Mouse (Mus musculus): ENCODE results near the gene Inpp5a.

Gene Inpp5a

DNA sequence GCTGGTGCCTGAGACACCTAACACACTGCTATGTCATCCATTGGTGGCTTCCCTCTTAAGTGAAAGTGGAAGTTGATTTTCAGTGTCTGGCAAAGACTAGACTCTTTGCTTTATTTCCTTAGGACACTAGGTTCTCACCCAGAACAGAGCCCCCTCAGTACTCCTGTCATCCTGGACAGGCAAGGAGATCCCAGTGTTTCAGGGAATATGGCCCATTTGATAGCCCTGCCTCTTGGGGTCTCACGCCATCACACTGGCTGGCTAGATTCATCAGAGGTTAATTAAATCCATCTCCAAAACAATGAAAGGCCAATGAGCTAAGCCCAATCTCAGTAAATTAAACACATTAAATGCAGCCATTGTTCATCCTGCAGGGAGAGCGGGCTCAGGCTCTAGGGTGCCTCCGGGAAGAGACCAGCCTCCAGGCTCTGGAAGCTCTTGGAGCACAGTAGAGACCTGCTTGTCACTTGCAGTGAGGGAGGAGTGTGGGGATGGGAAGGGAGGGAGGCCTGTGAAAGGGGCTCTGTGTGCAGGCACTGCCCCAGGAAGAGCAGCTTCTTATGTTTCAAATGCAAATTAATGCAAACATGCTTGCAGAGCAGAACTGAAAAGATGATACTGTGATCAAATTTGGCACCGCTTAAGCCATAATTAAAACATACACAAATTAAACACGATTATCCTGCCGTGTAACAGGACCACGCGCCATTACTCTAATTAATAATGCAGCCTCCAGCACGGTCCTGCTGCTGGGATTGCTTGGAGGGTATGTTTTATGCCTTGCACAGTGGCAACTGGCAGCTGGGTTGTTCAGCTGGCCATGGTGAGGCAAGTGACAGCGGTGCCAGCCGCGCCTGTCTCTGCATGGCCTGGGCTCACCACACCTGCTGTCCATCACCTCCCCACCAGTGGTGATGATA, 156.1 kb downstream of the Inpp5a start:
- DNase-seq: peak; percentile 54

DNA sequence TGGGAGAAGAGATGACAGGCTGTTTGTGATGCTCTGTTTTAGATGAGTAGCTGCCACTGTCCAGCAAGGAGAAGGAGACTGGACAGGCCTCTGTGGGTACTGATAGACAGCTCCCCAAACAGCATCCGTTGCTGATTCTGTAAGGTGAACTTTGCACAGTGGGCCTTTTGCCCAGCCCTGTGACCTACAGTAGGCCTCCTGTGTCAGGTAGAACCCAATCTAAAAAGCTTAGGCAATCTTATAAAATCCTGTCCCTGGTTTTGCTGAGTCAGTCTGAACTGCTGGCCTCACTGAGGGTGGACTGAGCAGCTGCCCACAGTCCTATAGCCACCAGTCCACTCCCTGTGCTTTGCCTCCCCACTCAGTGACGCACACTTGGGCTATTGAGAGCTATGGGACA, 158.4 kb downstream of the Inpp5a start:
- DNase-seq: no peak

DNA sequence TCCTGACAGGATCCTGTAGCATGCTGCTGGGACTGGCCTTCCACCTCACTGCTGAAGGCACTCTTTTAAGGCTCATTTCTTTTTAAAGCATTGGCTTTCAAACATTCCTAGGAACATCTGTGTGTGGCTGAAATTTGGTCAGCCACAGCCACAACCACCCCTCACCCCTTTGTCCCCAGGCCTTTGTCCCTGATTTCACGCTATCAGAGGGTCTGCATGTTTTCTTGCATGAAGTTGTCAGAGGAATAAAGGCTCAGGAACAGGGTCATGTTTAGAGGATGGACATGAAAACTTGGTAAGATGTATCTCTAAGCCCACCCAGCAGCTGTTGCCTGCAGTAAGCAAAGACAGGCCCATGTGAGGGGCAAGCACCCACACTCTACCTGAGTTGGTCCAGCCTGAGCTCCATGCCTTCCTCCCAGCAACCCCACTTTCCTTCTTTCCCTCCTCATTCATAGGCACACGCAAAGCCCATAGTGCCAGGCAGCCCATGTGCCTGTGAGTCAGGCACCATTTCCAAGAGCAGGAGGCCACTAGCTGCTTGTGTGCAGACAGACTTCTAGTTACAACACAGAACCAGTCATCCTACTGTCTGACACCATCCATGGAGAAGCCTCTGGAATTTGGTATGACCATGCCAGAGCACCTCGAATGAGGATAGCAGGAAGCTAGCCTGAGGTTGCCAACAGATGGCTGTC, 161.3 kb downstream of the Inpp5a start:
- DNase-seq: no peak

DNA sequence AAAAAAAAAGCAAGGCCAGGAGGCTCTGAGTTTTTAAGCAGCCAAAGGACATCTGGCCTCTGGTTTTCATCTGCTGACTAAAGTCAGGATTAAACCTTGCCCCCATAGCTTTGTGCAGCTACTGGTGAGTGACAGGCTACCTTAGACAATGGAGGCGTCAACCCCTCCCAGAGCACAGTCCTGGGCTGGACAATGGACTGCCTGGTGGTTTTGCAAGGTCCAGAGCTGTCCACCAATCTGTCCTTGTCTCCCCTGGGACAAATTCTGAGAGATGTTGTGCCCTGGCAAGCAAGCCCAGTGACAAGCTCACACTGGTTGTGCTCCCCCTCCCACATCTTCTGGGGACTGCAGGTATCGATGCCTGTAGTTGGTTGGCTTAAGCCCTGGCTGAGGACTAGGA, 162.6 kb downstream of the Inpp5a start:
- no peak for DNase-seq

DNA sequence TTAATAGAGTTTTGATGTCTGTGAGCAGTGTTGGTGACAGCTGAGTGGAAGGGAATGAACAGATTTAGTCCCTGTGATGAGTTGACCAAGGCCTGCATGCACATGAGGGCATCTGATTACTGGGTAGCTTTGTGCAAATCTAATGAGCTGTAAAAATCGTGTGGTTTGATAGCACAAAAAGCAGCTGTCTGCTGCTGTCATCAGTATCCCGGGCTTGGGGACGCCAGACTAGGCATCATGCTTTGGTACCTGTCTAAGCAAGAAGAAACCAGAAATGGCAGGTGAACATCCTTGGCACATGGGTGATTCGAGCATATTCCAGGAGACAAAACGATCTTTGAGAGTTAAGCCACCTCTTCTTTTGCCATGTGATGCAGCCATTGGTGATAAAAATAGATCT, 167.4 kb downstream of the Inpp5a start:
- DNase-seq: no peak

DNA sequence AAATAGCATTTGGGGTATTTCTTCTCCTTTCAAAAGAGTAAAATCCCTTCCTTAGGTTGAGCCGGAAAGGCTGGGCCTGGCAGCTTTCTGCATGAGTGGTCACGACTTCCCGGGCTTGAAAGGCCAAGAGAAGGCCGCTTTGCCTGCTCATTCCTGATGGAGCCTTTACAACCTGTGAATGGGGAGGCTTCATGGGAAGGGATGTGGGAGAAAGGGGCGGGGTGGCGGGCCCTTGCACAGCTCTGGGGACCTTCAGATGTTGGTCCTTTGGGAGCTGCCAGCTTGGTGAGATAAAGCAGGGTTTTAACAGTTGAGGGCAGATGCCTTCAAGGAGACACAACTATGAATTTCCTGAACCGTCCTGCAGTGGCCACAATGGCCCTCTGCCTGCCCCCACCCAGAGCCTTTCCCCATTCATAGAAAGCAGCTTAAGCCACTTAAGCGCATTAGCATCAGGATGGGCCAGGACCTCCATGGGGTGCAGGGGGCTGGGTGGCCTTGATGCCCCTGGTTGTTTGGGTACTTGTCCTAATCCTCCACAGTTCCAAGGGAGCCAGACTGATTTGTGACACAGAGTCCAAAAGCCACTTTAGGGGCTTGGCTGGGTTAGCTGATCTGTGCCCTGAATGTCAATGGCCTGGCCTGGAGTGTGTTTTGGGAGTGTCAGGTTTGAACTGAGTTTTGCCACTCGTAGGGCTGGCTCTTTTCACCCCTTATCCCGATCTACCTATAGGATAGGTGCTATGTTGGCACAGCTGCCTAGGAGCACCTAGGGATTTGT, 168.0 kb downstream of the Inpp5a start:
- DNase-seq: no peak

DNA sequence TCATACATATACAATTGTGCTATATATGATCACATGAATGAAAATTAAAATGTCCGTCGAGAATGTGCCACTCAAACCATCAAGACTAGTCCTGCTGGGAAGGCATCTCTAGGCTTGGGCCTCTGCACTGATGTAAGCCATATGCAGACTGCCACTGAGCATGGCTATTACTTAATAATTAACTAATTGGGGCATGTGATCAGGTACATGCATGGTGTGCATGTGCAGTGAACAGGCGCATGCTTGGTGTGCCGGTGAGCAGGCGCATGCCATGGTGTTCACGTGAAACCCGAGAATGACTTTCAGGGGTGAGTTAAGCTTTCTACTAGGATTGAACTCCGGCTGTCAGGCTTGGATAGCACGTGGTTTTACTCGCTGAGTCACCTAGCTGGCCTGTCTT, 170.8 kb downstream of the Inpp5a start:
- no peak for DNase-seq

DNA sequence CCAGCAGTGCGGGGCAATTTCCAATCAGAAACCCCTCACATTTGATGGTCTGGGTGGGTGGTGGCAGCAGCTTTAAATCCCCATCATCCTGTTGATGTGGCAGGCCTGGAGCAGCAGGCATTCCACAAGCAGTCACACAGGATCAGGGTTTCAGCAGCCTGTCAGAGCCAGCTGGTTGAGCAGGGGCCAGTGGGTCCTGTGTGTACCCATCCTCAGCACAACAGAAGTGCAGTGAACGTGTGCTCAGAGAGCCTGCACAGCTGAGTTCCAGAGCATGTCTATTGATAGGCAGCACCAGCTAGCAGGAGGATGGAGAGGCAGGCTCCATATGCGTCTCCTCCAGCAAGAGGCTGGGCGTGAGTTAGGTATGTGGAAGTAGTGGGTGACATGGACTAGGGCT, 174.5 kb downstream of the Inpp5a start:
- no peak for DNase-seq

DNA sequence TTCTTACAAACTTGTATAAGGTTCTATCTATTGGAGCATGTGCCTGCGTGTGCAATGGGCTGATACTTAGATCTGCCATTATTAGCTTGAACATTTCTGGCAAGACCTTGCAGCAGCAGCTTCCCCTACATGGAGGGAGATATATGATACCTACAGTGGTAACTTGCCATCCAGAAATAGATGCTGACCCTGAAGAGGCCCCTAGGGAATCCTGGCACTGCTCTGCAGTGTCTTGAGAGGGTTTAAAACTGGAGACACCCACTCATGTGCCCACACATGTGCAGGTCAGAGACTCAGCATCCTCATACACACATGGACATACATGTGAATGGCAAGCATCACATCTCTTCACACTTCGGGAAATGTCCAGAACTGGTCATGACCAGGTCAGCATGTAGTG, 175.3 kb downstream of the Inpp5a start:
- DNase-seq: no peak

DNA sequence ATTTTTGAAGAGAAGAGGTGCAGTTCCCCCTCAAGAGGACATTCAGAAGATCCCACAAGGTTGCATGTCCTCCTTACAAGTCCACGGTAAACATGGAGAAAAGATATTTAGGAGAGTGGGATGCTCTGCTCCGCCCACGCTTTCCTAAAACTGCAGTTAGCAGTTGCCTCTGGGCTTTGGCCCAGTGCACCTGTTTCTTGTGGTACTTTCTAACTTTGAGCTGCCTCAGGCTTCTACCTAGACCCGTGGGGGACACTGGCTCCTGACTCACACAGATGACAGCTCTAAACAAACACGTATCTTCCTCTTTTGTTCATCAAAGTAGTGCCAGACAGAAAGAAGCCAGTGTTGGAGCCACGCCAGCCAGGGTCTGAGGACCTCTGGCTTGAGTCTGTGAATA, 177.1 kb downstream of the Inpp5a start:
- no peak for DNase-seq

DNA sequence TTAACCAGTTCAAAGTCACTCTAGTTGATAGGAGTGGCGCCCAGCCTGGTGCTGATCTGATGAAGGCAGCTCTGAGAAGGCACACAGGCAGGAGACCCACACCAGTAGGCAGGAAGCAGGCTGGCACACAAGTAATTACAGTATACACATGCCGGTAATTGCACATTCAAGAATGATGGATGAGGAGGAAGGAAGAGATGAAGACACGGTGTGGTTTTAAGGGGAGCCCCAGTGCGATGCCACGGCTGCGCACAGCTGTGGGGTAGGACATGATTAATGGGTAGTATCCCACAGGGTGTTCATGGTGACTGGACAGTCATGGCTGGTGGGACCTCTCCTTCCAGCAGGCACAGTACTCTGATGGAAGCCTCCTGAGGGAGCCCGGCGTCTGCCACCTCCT, 177.6 kb downstream of the Inpp5a start:
- DNase-seq: no peak

DNA sequence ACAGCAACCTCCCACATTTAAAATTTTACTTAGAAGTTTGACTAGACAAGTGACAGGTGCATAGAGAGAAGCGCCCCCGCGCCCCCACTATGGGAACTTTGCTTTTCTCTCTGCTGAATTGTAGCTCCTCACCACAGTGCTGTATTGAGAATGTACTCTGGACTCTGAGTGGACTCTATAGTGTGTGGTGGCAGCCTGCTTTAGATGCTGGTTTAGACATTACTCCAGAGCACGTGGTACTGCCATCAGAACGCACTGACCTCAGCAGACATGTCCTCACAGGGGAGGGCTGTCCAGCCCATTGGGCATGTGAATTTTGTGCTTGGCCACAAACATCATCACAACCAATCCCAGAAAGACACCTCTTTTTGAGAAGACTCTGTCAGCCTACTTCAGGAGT, 181.9 kb downstream of the Inpp5a start:
- no peak for DNase-seq

DNA sequence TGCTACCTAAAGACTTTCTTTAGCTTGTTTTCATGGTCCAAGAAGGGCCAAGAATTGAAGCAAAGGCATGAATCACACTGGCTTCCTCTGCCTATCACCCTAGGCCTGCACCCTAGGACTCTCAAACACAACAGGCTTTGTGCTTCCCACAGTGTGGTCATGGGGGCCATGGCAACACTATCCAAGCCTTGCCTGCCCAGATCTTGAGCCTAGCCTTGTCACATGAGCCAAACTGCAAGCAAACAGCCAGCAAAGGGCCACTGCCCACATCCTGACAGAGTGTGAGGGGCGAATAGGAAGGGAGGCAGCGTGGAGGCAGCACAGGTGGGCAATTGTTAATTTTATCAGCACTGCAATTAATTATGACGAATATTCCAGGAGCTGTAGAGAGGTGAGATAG, 183.8 kb downstream of the Inpp5a start:
- no peak for DNase-seq

DNA sequence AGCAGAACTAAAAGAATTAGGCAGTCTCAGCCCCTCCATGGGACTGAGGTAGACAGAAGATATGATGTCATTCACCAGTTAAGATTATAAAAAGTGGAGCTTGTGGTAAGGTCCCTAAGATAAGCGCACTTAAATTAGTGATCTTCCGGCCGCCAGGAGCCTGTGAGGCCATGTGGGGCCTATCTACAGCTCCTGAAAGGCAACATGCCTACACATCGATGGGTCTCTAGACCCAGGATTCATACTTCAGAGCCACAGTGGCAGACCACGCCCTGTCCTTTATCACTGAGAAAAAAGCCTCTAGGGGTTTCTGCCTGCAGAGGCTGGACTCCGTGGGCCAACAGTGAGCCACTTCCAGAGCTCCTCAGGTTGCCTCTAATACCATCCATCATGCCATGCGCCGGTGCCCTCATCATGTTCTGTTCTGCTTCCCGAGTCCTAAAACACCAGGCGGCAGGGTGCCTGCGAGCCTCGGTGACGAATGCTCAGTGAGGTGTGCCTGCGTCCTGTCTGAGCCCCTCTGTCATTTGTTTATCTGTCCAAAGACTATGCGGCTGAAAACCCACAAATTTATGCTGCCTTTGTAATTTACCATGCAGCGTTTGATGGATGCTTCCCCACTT, 187.3 kb downstream of the Inpp5a start:
- no peak for DNase-seq

DNA sequence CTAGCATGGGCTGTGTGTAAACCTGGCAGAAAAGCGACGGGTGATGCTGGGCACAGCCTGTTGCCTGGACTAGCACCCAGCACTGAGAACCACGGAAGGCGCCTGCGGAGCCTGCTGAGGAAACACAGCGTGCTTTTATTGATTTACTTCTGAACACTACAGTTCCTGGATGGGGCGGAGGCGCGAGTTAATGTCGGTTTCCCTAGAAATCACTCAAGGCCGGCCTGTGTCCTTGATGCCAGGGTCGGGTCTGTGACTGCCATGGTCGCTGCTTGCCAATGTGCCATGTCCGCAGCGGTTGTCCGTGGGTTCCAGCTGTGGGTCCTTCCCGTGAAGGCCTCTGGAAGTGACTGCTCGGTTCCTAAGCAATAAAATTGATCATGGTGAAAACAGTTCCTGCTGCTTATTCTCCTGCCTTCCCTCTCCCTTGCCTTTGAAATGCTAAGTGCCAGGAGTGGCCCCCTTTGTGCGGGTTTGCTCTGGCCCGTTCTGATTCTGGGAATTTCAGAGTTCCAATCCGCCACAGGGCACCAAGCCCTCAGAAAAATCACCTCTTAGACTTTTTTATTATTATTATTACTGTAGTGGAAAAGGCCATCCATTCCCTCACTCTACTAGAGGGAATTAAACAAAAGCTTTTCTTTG, 190.5 kb downstream of the Inpp5a start:
- no peak for DNase-seq

DNA sequence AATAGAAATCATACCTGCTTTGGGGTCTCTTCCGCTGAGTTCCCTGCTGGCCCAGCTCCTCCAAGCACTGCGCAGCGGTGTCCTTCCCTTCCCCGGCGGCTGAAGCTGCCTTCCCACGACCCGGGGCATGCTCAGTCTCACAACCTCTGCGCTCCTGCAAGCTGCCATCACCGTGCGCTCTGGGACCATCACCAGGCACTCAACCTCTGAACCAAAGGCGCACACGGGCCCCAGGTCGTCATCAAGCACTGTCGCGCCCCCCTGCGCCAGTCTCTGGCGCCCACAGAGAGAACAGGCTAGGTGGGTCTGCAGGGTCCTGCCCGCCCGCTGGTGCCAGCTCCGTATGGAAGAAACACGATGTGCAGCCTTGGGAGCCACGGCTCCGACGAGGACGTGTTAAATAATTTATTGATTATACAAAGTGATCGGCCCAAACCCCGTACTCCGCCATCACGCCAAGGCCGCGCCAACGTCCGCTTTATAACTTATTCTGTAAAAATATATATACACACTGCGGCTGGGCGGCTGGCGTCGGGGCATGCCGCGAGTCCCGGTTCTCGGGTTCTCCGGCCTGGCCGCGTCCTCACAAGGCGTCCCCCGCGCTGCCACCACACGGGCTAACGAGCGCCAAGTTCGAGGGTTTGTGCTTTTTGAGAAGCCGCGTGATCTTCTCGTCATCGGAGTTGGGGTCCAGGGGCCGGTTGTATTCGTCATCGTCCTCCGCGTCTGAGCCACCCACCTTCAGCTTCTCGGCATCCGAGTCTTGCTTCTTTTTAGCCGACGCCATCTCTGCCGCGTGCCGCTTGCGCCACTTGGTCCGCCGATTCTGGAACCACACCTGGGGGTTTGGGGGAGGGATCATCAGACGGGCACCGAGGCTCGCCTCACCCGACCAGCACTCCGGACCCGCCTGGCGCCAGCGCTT, 192.2 kb downstream of the Inpp5a start:
- DNase-seq: no peak

DNA sequence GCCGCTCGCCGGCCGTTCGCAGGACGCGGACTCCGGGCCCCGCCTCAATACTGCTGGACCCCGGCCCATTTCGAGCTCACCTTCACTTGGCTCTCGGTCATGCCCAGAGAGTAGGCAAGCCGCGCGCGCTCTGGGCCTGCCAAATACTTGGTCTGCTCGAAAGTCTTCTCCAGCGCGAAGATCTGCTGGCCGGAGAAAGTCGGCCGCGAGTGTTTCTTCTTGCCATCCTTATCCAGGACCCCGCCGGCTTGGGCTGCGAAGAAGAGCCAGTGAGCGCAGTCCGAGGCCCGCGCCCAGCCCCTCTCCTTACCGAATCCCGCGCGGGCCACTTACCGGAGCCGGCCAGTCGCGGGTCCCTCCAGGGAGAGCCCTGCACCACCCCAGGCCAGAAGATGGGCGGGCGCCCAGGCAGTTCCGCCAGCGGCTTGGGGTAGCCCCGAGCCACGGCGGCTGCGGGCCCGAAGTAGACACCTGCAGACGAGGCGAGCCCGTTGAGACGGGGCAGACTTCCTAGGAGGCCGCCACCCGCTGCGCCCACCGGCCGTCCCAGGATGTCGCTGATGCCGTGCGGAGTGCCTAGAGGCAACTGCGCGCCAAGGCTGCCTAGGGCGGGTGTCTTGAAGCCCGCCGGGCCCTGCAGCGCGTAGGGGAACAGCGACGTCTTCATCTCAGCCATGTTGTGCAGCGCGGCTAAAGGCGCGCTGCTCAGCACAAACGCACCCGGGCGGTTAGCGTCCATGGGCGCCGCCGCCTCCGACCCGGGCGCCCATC, 193.1 kb downstream of the Inpp5a start:
- no peak for DNase-seq

DNA sequence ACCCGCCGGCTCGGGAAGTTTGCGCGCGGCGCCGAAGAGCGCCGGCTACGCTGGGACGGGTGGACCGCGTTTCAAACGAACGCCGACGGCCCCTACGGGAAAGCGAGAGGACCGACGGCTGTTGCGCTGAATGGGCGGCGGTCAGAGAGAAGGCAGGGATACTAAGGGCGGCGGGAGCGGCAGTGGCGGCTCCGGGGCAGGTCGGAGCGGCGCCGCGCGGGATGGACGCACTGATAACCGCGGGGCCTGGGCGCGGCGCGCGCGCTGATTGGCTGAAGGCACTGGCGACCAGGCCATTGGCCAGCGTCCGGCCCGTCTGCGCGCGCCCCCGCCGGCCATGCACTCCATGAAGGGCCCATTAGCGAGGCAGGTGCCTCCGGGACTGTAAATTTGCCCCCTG, 193.7 kb downstream of the Inpp5a start, which contains the start of gene Nkx6-2:
TSS of gene Nkx6-2 (minus strand) at position 203 of the 400 bp plus-strand sequence.
- DNase-seq: peak; percentile 38

DNA sequence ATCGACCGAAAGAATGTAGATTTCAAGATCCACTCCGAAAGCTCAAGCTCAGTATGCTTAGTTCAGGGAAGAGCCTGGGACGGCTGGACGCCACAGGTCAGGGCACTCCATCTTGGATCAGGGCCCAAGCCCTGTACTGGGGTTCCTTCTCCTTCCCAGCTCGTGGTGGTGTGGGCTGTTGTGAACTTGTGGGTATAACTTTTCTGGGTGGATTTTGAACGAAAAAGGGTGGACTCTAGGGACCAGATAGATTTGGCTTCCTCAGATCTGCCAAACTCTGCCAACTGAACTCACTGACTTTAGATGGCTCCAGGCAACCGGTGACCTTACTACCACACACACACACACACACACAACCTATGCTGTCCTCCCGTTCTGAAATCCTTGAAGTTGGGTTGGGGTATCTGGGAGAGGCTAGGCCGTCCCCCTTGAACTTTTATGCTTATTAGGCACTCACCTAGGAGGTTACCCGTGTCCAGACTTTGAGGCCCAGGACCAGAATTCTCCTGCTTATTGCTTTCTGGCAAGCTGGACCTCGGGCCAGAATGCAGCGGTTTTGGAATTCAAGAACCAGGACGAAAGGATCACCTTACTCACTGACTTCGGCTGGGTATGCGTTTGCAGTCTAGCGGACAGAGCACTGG, 194.3 kb downstream of the Inpp5a start:
- DNase-seq: no peak

All from right cerebral cortex, adult 18-20 months (tissue).